Mouse (Mus musculus): ENCODE data around the gene C2cd4a.

C2cd4a gene

DNA sequence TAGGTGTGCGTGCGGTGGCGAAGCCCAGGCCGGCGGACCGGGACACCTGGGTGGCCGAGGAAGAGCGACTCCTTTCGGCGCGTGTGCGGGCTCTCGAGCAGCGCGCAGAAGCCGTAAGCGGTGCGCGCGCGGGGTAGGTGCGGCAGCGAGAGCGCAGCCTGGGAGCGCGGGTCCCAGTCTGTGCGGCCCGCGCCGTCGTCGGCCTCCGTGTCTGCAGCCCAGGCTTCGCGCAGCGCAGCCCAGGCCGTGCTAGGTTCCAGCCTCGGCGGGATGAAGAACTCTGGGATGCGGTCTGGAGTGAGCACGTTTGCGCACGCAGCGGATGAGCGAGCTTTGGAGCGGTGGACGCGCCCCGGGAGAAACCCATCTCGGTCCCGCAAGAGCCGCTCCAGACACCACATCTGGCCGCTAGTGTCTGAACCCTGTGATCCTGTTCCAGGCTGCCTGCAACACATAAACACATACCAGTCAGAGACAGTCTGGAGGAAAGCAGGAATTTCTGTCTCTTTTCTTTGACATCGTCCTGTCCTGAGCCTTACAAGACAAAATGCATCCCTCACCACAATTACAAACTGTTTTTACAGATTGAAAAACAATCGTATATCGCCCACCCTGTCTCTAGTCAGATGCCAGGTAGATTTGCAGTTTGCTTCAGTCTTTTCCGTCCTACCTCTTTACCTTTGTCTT lies 628 bp downstream of the C2cd4a start:
- peak; percentile 19 for DNase-seq

DNA sequence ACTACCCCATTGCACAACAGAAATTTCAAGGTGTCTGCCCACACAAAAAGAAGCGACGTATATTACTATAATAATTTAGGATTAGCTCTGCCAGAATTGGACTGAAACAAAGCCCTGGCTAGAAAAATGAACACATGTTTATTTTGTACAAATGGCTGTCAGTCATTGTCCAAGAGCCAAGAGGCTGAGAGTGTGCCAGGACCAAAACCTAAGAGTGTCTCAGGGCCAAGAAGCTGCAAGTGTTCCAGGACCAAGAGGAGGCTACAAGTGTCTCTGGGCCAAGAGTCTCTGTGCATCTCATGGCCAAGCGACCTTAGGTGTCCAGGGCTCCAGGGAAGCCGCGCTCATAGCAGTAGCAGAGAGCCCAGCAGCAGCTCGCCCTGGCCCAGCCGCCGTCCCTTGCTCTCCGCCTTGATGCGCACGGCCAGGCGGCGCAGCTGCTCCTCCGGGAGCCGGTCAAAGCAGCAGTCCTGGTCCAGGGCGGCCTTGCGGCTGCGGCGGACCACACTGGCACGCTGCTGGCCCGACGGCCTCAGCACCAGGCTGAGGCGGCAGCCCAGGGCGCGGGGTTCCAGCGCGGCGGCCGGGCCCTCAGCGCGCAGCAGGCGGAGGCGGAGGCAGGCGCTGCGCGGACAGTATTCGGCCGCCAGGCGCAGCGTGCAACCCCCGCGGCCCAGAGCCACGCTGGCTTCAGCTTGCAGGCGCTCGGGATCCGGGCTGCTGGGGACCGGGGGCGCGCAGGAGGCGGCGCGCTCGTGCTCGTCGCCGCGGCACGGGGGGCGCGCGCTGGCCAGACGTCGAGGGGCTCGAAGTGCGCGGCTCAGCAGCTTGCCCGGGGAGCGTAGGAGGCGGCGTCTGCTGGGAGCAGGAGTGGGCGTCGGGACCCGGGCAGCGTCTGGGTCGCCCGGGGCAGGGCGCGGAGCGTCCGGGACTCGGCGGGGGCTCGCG lies 1.4 kb downstream of the C2cd4a start:
- DNase-seq = peak; percentile 50

DNA sequence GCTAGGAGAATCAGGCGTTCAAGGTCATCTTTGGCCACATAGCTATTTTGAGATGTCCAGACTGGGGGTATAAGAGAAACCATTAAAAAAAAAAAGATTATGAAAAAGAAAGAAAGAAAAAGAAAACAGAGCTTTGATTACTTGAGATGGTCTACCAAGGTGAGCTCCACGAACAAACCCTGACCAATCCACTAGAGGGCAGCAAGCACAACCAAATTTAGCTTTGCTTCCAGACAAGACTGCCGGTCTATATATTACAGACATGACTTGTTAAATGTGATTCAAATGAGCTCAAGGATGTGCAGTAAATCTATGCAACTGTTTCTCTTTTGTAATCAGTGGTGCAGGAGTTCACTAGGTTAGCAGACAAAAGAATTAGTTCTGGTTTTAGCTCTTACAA lies 3.9 kb downstream of the C2cd4a start:
- DNase-seq = peak; percentile 75

DNA sequence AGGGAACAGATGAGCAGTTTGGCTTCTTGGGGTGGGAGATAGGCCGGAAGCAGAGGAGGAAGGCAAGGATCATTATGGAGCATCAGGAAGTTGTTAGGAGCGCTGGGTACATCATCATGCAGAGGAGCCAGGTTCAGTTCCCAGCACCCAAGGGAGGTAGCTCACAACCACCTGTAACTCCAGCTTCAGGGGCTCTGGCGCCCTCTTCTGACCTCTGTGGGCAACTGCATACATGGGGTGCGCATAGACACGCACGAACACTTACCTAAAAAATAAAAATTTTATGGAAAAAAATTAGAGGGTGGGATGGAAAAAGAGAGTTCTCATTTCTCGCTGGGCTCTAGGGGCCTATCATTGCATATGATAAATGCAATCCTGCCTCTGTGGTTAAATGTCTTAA lies 6.6 kb downstream of the C2cd4a start:
- DNase-seq = no peak

DNA sequence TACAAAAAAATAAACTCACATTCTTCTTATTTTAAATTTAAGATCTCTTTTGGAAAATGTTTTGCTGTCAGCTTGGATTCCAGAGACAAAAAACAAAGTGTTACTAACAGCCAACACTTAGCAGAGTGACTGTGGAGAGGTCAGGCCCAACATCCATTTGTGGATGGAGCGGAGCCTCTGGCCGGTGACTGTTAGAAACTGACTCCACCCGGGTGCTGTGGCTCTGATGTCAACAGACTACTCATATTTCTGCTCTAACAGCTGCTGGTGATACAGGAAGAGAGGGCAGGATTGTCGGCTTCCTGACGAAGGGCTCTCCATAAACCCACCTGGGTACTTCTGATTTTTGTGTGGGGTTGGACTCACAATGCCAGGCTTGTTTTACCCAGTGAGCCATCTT lies 9.0 kb downstream of the C2cd4a start:
- DNase-seq = no peak

DNA sequence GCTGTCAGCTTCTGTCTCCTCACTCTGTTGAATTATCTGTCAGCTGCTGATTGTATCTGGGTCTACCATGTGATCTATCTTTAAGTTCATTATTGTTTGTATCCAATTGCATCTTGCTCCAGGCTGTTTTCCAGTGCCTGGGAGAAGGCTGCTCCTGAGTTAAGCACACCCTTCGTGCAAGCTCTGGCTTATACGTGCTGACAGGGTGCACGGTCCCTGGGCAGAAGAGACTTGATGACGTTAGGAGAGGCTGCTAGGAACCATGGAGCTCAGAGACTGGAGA lies 13.5 kb downstream of the C2cd4a start:
- DNase-seq = no peak

DNA sequence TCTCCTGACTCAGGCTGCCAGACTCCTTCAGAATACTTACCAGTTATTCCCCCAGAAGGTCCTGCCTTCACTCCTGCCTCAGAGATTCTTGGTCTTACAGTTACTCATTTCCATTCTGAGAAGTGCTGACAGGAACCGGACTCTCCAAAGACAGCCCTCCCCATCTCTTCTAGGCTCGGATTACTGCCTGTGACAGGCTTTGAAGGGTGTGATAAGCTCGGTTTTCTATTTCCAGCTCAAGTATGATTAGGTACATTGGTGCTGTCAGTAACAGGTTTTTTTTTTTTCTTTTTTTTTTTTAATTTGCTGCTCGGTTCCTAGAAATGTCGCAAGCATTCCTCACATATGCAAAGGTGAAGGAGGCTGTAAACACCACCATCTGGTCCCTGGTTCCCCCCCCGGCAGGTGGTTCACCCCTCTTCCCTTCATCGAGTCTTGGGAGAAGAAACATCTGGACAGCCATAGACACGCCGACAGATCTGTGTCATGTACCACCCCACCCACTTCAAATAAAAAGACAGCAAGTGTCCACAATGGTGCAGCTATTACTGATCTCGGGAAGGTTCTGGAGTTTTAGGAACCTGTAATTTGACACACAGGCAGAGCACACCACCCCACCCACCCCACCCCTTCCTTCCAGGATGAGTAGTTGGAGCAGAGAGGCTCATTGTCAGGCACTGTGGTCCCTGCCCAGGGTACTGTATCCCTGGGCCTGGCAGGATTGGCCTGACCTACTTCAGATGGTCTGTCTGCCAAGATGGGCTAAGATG lies 14.0 kb downstream of the C2cd4a start:
- no peak for DNase-seq

DNA sequence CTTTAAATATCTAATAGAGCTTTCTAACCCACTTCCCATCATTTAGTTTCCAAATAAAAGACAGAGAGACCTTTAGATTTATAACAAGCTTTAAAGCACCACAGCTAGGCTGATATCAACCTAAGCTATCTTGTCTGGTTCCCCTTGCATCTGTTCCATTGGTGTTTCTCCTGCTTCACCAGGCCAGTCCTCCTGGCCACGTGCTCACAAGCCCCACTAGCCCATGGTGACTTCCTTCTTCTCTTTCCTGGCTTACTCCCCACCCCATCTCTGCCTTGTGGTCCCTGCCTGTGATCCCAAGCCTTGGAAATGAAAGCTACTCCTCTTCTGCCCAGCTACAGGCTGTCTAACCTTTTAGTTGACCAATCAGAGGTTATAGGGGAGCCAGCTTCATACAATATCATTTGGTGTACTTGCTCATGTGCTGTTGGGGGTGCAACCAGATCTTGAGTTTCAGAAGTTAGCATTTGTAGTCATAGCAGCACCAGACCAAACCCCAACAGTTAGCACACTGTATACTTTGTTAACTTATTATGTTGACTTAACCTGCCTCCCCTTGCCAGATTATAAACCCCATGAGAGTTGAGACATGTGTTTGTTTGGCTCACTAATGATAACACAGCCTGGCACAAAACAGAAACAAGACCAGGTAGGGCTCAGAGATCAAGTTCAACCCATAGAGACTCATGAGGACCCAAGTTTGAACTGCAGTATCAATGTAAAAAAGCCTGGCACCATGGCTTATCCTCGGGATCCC lies 15.8 kb downstream of the C2cd4a start:
- DNase-seq = no peak

DNA sequence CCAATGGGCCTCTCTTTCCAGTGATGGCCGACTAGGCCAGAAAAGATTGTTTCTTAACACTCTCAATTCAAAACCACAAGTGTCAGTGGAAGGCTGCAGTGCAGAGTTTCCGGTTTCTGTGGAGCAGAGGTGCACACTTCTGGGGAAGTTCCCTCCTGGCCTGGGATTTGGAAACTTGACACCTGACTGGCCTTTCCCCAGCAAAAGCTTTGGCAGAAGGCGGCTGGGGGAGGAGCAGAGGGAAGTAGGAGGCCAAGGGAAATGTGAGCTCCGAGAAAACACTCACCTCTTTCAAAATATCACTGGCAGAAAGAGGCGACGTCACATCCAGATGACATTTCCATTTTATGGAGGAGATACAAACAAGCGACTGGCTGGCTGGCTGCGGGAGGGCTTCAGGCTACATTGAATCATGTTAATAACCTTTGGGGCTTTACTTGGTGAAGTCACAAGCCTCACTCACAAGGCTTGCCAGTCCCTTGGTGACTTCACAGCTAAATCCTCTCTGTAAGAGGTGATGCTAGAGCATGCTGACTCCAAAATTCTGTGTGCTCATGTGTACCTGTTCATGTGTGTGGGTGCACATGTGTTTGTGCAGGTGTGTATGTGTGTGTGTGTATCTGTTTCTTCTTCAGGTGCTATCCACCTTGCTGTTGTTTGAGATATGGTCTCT lies 18.3 kb downstream of the C2cd4a start:
- DNase-seq = peak; percentile 35

DNA sequence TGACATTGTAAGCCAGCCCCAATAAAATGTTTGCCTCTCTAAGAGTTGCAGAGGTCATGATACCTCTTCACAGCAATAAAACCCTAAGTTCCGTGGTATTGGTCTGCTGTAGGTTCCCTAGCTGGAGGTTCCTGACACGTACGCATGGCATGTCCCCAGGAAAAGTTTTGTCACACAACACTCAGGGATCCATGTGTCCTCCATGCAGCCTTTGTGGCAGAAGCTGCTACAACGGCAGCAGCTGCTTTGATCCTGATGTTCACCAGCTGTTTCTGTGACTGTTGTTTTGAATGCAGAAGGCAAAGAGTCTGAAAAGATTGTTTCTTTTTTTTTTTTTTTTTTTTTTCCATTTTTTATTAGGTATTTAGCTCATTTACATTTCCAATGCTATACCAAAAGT lies 19.0 kb downstream of the C2cd4a start:
- no peak for DNase-seq

DNA sequence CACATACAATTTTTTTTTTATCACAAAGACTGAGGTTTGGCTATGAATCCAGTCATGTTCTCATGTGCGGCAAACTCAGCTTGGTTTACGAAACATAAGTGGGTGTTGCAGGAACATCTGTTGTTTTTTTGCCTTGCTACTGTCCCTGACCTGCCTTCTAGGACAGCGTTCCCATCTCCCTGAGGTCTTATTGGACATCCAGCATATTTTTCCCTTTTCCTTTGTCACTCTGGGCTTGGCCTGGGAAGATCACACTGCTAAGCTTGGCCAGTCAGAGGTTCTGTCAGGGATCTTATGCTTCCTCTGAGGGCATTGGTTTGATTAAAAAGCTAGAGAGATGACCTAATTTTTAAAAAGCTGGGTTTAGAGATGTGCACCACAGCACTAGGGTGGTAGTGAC lies 21.0 kb downstream of the C2cd4a start:
- DNase-seq = no peak

DNA sequence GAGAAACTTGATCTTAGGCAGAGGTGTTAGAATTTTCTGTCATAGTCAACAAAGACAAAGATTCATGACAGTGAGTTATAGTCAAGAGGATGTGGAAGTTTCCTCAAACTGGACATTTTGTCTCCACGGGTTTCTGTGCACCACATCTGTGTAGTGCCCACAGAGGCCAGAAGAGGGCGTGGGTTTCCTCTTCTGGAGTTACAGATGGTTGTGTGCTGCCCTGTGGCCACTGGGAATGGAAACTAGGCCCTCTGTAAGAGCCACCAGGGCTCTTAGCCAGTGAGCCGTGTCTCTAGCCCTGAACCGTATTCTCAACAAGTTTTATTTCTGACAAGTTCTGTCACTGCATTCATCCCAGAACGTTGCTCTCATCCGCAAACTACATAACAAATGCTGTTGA lies 21.6 kb downstream of the C2cd4a start:
- no peak for DNase-seq

DNA sequence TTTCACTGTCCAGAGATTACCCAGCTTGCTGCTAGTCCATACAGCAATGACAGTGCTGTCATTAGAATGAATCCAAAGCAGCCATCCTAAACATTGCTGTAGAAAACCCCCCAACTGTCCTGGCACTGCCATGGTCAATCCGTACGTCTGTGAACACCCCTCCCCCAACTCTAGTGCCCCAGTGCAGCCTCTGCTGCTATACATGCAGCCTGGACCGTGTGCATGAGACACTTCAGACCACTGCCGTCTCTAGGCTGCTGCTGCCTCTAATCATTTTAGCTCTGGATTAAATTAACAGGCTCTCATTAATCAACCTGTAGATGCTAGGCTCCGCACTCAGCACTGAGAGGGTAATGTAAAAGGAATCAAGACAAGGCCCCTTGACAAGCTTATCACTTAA lies 25.1 kb downstream of the C2cd4a start:
- DNase-seq = no peak

DNA sequence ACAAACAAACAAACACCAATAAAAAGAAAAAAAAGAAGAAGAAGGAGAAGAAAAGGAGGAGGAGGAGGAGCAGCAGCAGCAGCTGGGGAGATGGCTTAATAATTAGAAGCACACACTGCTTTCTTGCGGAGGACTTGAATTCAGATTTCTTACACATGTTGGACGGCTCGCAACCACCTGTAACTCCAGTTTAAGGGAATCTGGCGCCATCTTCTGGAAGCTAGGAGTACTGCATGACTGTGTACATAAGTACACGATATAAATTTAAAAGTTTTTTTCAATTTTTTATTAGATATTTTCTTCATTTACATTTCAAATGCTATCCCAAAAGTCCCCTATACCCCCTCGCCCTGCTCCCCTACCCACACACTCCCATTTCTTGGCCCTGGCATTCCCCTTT lies 29.9 kb downstream of the C2cd4a start:
- peak; percentile 65 for DNase-seq

DNA sequence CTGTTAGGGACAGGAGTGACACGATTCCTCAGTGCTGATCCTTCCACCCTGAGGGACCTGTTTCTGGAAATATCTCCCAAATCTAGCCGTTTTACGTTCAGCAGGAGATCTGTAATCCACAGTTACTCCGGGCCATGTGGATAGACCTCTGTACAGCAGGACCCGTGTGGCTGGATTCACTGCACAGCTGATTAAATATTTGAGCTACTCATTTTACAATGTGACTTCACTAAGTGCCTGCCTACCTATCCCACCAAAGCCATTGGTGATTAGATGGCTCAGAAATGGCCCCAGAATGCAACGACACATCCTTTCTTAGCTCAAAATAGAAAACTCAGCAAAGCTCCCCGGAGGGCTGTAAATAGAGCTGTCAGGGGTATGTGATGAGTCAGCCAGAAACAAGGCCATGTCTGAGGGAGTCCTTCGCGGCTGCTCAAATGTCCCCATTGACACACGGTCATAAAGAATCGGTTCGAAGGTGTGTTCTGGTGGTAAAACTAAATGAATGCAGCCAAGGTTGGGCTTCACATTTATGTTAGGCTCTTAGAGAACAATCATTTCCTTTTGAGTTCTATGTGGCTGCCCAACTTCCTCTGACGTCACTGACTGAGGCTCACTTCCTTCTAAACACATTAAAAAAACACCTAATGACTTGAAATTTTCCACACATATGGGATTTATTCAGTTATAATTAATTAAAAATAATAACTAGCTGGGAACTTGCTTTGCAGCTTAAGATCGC lies 32.9 kb downstream of the C2cd4a start:
- DNase-seq = no peak

DNA sequence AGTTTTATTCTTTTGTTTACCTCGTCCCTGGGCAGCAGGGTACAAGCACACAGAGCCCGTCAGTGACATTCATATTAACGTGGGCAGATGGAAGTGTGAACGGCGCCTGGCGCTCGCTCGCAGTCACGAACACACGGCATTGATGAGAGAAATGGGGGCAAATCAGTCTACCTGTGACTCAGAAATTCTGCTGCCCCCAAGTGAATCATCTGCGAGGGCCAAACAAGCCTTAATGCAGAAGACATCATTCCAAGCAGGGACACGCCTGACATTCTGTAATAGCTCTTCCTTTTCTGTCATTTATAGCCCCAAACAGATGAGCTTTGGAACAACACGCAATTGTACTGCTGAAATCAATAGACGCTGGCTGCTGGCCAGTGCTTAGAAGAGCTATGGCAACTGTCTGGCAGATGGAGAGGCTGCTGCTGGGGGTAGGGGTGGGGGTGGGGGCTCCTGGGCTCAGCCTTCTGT lies 36.9 kb downstream of the C2cd4a start:
- DNase-seq = peak; percentile 34

DNA sequence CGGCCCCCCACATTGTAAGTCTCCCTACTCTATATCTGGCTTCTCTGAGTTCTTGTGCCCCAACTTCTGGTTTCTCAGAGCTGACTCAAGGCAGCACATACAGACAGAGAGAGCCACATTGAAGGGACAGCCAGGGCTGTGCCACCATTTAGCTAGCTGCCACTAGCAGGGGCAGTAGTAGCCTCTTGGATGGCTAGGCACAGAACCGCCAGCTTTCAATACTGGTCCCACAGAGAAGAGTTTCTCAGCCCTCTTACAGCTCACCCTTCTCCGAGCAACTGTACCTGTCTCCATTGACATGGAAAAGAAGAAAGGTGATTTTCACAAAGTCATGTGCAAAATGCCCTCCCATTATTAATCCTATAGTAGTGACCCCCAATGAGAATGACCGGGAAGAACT lies 37.5 kb downstream of the C2cd4a start:
- no peak for DNase-seq

DNA sequence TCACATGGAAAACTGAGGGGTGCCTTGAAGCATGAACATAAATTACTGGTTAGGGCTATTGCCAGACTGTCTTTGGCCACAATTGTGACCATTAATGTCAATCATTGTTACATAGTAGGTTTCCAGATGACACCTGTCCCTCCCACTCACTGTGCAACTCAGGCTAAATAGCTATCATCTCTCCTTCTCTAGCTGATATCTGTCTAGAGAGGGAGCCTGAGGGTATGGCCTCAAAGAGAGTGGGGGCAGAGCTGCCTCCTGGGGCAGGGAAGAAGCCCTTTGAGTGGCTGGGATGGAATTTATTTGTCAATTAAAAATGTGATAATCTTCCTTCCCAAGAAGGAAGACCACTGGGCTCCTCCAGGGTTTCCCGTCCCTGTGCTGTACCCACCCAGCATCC lies 37.9 kb downstream of the C2cd4a start:
- DNase-seq = no peak

DNA sequence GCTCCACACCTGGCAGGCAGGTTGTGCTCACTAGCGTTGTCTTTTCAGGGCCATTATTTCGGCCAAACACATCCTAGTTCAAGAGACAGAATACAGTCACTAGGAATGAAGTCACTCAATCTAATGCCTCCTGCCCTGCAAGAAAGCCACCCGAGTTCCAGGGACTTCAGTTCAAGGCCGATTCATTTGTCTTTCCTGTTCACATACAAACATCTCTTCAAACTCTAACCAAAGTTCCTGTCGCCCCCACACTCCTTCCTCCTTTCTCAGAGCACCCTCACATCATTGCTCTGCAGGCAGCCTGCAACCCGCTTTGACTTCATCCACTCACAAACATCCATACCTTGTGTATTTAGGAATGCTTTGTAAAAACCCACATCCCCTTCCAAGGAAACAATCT lies 38.6 kb downstream of the C2cd4a start:
- DNase-seq = no peak

DNA sequence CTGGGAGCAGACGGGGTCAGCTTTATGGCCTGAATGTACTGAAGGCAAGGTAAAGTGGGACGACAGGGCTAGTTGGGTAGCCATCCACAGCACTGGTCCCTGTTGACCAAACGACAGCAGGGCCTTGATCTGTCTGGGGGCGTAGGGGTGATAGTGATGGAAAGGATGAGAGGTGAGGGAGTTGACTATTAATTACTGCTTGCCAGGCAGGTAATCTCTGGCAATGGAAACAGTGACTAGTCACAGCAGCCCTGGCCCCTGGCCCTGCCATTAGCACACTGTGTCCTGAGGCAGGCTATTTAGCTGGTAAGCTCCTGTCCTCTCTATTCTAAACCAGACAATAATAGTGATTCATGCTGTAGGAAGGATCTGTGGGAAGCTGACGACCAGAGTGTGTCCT lies 39.7 kb downstream of the C2cd4a start:
- DNase-seq = no peak

DNA sequence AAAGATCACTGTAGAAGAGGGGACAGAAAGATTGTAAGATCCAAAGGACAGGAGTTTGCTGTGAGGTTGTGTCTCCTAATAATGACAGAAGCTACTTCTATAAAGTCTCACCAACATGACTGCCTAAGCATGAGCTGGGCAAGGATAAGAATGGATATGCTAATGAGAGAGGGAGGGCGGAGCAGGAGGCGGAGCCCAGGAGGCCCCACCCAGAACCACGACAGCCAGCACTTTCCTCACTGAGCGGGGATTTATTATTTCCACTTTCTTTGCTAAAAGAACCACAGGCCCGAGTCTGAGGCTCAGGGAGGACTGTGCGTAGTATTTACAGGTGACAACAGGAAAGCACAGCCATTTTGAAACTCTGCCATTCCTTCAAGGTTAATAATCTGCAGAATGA lies 44.5 kb downstream of the C2cd4a start:
- no peak for DNase-seq

DNA sequence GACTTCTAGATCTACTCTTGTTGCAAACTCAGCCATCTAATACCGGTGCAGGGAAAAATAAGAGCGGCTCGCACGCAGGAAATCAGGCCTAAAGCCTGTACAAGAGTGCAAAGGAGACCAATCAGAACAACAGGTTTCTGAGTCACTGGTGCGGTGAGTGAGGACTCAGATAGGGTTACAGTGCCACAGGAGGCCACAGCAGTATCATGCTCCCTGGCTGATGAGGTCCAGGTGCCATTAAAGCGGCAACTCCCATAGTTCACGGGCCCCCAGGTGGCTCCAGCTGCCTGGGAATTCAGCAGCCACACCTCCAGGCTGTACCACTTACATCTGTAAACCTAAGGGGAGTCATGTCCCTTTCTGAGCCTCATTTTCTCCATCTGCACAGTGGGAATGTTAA lies 45.8 kb downstream of the C2cd4a start:
- DNase-seq = no peak
